8 mouse cellular contexts compared by ENCODE assay signal in genomic region chr8:123518667-123519066, GRCm38 (mm10). TPM values are rescaled to one million over a fixed set of nuclear protein-coding genes. Genes with fewer than 3 reads are reported as not detected.
DNase-seq lines count a peak whose midpoint lies in the region; ATAC-seq and TF ChIP-seq lines count a peak whose summit lies in the region.

Gene Gas8, plus strand, starts transcription at chr8:123518834.

- H3K36me3 ChIP-seq in megakaryocyte, embryonic 14.5 days (replicated peaks; ENCODE audit: low read length): peaks cover 33% of the 10 kb centered on the region

- intact Hi-C loops in gastrocnemius, adult 2 months (cut with DNase I): no loop called here

- H3K9me3 ChIP-seq in megakaryocyte, embryonic 14.5 days: no peaks in the 10 kb centered on the region

- peak; percentile 44; the same call in 1 of the 2 replicates for TF ChIP-seq CTCF in gastrocnemius, adult 2 months (IDR thresholded peaks at IDR 0.05)

- H3K4me1 ChIP-seq in megakaryocyte, embryonic 14.5 days: peaks cover 47% of the 10 kb centered on the region

- peak; percentile 94 for ATAC-seq in common myeloid progenitor, adult 5-6 weeks (replicated peaks; ENCODE audit: low read depth, poor library complexity, severe bottlenecking)

- H3K27ac ChIP-seq in gastrocnemius, adult 2 months: peak within 1 kb of the TSS; percentile 77

- H3K27me3 ChIP-seq in megakaryocyte, embryonic 14.5 days (replicated peaks): peaks cover 40% of the 10 kb centered on the region

- peak within 1 kb of the TSS; percentile 87 for H3K4me3 ChIP-seq in gastrocnemius, adult 2 months
- H3K4me3 ChIP-seq in megakaryocyte, embryonic 14.5 days (replicated peaks): peak within 1 kb of the TSS; percentile 93

- DNase-seq in ZHBTc4 (ENCODE audit: low read depth, low spot score): peak; percentile 96
- DNase-seq in gastrocnemius, adult 2 months: peak; percentile 94
- DNase-seq in hindlimb bud, embryonic 11.5 days (ENCODE audit: extremely low spot score, low read depth, low spot score): peak; percentile 82
- peak; percentile 73 to 90 for DNase-seq in left cerebral cortex, adult 8-10 months (ENCODE audit: low spot score in 2 of 2)
- peak; percentile 96 to 97 for DNase-seq in right cerebral cortex, postnatal 10 days (ENCODE audit: low spot score in 2 of 2)
- DNase-seq in urinary bladder, postnatal 25 days (ENCODE audit: low spot score): peak; percentile 72

RNA-seq across cellular contexts. Expression of gene Gas8, which starts in this region (rescaled TPM):
- total RNA-seq in common myeloid progenitor, adult 5-6 weeks (2017): 10.3 and 16.7 TPM in 2 replicates
- 1 to 10 TPM; 3.7 to 4.2 TPM for total RNA-seq in gastrocnemius, adult 2 months (2021)
- 10 to 100 TPM; 20.3 to 31.0 (median 26.1) TPM for total RNA-seq in left cerebral cortex, adult 8-10 months (2022)
- 3.7 and 21.3 TPM in 2 replicates for polyA plus RNA-seq in megakaryocyte, embryonic 14.5 days (2012; ENCODE audit: insufficient read depth, low replicate concordance)

Comparison
In these comparisons a context has a peak if more than half of its experiments do, and no peak if none do; other contexts are left out.
1. Peak in every context shown above with its lines: DNase-seq, ATAC-seq, H3K4me3 ChIP-seq and H3K27ac ChIP-seq.